Mouse (Mus musculus) spleen, adult 10 weeks (tissue): Measurements from ENCODE around the gene Scgb2b26. TPM values are rescaled to one million over a fixed set of nuclear protein-coding genes. Genes with fewer than 3 reads are reported as not detected.

Experiments
- polyA plus RNA-seq: library from polyadenylated mRNA; stranded (reverse); fragments of 350-450 nt; fragmentation: Illumina TruSeq; extraction: RNeasy Lipid Tissue Mini Kit (QIAGEN cat#74804); gene quantifications from one replicate; pipeline ENCODE4 v1.2.3, GENCODE M21; 2015; ENCODE audit warnings: low replicate concordance; ENCODE audit not compliant: insufficient read depth

The Scgb2b26 gene
- not detected for polyA plus RNA-seq

GRCm38 (mm10) chr7:33944940-33945339 is at the start of gene Scgb2b26:
Gene Scgb2b26 (minus strand): TSS chr7:33945040.

Other genes with a start within 250 kb of the Scgb2b26 start
- gene Scgb2b24, start 205.7 kb downstream of the Scgb2b26 start, polyA plus RNA-seq = not detected
- gene Scgb1b24, start 201.2 kb downstream of the Scgb2b26 start, polyA plus RNA-seq = not detected
- gene Scgb2b27, start 68.9 kb upstream of the Scgb2b26 start, polyA plus RNA-seq = not detected
- not detected for gene Scgb1b27, start 76.4 kb upstream of the Scgb2b26 start, polyA plus RNA-seq
- gene Scgb1b30, start 150.4 kb upstream of the Scgb2b26 start, polyA plus RNA-seq = not detected
- 2.8 TPM for gene Wtip, start 188.2 kb upstream of the Scgb2b26 start, polyA plus RNA-seq
- 124 TPM for gene Uba2, start 224.6 kb upstream of the Scgb2b26 start, polyA plus RNA-seq